Mouse (Mus musculus): ENCODE measurements at regions not wholly inside any gene's neighbourhood (a gene's known extent, or its start where the extent isn't known, plus 50 kb on each side); places are given as distances from the start of the nearest gene placed in this dataset.

DNA sequence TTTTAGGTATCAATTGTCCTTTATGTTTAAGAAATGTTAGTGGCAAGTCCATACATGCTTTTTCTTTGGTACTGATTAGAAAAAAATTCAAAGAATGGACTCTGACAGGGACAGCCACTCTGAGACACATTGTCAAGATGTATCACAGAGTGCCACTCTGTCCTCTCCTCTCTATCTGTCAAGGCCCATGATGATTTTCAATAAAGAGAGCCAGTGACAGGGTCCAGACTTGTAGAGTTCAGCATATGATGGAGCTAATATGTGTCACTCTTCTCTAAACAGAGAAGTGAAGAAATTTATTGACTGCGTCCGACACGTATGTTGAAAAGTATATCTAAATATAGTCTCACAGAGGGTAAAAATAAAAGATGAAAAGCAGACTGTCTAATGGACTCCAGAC is 672.2 kb upstream of the 4930452B06Rik start:
- no peak for DNase-seq

DNA sequence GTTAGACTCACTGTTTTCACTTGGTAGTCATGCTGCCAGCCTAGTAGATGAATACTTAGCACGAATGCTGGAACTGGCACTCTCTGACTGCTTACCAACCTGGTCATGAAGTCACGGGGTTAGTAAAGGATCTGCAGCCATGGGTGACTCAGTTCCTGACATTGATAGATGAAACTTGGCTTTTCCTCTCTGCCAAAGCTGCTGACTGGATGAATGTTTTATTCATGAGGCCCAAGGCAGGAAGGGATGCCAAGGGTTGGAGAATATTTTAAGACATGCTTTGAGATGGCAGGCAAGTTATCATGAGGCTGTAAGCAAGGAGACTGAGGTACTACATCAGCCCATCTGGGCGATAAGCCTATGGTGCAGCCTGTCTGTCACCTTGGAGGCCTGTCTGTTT is 671.1 kb upstream of the 4930452B06Rik start:
- no peak for DNase-seq

DNA sequence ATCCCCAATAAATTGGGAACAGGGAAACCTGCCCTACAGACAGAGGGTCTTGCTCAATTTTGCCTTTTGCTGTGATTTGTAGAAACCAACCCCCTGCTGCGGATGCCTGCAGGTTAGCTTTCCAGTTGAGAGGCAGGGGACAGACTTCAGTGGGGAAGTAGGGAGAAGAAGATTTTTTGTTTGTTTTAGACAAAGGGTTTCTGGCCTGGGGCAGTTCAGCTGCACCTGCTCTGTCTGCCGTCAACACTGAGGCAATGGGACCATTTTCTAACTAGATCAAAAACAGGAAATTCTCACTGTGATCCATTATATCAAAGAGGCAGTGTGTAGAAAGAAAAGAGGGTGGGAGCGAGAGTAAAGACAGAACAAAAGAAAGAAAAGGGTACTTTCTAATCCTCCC is 665.6 kb upstream of the 4930452B06Rik start:
- DNase-seq = no peak

DNA sequence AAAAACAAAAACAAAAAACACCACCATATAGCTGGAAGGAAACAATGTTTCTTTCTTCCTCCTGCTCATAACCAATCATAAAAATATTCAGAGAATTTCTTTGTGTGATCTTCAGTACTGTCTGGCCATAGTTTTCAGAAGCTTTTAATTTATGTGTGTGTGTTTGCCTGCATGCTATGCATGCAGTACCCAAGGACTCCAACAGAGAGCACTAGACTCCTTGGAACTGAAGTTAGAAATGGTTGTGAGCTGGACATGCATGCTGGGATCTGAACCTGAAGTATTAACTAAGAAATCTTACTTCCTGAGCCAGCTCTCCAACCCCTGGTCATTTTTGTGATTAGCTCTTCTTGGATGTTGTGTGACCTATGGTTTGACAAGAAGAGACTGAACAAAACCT is 664.7 kb upstream of the 4930452B06Rik start:
- no peak for DNase-seq

DNA sequence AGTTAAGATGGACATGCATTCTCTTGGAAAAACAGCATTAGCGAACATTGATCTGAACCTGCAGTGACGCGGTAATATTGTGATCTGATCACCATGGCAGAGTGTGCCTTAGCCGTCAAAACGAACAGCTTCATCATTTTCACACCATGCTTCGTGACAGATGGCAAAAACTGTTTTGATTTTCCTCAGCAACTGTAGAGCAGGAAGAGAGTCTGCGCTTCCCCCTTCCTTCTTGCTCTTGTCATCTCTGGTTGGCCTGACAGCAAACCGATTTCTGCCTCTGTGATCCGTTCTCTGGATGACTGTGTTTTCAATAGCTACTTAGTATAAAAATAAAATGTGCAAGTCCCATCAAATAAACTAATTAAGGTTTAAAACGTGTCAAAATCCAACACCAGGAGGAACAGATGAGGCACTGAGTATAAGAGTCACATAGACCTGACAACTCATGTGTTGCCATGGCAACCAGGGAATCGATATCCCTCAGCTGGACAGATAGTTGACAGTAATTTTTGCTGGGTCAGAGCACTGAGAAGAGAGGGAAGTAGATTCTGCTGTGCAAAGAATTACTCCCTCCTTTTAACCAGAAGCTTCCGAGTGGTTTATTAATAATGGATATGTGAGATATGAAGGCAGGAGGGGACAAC is 663.9 kb upstream of the 4930452B06Rik start:
- no peak for DNase-seq

- no peak for DNase-seq
Observed at GRCm38 (mm10) chr14:9327344-9327743, 661.3 kb upstream of the 4930452B06Rik start.

- DNase-seq = no peak
Observed at GRCm38 (mm10) chr14:9319842-9320241, 653.8 kb upstream of the 4930452B06Rik start.

DNA sequence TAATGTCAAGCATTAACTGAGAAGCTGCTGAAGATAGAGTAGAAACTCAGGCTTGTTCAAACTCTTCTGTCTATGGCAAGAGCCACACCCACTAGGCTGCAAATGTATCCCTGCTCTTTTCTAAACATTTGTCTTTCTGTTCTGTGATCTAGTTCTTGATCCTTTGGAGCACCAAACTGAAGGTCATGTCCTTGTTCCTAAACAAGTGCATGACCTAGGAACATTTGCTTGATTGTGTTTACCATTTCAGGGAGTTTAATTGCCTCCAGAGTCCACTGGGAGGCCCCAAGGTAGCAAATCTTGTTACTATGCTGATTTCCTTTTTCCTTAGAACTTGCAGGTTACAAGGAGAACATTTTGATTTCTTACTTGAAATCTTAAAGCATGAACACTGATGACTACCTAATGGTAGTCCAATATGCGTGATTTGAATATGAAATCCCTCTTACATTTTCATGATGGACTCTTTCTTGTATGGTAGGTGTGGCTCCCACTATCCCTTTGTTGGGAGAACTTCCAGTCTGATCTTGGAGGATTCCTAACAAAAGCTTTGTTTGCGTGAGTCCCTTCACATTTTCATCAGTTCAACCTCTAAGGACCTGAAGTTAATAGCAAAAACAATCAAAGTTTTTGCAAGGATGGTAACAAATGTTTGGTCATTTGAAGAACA is 652.9 kb upstream of the 4930452B06Rik start:
- DNase-seq = no peak

DNA sequence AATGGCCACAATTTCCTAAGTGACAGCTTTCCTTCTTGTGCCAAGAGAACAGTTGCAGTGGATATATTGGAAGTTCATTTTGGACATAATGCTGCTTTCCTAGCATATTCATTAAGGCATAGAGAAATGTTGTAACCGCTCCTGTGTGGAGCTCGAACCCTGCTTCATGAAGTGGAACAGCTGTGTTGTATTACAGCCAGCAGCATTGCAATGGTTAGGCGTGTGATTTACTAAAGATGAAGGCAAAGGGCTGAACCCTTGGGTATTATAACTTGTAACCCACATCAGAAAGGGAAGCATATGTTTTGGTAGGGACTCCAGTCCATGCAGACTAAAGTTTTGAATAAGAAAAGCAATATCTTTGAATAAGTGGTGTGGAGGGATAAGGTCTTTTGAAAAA is 649.2 kb upstream of the 4930452B06Rik start:
- DNase-seq = peak; percentile 11 to 19

DNA sequence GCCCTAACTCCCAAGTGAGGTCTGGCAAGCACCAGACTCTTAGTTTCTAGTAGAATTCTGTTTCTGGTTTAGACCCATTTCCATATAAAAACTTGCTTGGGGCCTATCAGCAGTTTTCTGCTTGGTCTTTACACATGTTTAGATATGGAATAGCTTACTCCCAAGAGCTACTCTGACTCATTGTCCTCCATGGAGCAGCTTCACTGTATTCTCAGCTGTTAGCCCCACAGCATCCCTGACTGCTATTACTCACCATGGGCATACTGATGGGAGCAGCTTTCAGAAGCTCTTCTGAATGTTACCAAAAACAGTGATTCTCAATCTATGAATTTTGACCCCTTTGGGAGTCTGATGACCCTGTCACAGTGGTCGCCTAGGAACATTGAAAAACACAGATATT is 630.1 kb upstream of the 4930452B06Rik start:
- no peak for DNase-seq

DNA sequence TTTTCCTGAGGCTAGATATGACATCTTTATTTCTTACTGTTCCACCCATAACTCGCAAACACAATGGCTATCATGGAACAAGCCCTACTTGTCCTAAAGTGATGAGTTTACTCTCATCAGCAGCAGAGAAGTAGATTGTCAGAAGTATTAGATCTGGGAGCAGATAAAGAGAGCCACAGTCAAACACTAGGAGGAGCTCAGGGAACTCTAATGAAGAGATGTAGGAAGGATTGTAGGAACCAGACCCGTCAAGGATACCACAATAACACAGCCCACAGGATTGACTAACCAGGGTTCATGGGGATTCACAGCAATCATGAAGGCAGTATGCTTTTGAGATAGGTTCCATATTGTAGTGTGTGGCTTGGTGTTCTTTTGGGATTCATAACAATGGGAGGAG is 628.5 kb upstream of the 4930452B06Rik start:
- no peak for DNase-seq

DNA sequence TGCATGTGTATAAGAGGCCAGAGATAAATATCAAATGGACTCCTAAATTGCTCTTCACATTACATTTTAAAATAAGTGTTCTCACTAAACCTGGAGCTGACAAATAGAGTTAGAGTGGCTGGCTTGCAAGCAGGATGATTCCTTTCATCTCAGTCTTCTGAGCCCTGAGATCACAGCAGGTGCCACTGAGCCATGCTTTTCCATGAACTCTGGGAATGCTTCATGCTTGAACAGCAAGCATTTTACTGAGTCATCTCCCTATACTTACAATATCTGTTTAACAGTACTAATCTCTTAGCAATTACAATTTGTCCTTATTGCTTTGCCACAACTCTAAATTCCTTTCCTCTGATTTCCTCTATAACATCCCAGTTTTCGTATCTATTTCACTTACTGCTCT is 622.1 kb upstream of the 4930452B06Rik start:
- no peak for DNase-seq

DNA sequence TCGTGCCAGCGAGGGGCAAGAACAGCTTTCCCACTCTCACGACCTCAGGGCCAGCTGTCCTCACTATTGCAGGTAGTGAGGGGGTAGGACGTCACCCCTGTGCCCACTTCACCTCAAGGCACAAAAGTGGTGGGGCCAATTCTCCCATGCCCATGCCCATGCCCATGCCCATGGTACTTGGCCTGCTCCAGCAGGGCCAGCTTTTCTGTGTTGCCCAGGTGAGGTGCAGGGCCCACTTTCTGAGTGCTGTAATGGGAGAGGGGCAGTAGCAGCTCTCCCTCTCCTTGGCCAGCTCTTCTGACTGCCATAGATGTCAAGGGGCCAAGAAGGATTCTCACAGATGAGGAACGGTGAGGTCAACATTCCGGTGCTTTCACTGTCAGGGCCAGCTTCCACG is 619.6 kb upstream of the 4930452B06Rik start:
- DNase-seq = no peak

DNA sequence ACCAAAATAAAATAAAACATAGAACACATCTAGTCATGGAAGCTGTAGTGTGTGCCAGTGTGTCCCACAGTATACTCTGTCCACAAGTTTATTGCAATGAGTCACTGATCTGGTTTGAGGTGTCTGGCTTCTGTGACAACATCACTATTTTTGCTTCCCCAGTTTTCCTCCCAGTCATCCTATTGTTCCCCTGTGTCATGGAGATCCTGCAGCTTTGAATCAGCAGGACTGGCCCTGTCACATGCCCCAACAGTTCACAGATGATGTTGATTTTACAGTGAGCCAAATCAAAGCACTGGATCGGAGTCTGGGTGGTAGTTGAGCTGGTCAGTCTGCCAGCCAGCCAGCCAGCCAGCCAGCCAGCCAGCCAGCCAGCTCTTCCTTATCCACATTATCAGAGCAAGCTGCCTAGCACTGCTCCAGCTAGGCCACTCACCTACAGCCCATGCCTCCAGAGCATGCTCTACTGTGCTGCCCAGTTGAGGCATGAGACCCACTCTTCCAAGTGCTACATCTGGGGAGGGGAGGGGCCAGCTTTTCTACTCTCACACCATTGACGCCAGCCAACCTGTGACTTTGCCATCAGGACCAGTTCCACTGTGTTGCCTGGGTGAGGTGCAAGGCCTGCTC is 619.1 kb upstream of the 4930452B06Rik start:
- DNase-seq = no peak

- peak; percentile 5 to 21 for DNase-seq
Observed at GRCm38 (mm10) chr14:9267282-9268091, 601.4 kb upstream of the 4930452B06Rik start.

DNA sequence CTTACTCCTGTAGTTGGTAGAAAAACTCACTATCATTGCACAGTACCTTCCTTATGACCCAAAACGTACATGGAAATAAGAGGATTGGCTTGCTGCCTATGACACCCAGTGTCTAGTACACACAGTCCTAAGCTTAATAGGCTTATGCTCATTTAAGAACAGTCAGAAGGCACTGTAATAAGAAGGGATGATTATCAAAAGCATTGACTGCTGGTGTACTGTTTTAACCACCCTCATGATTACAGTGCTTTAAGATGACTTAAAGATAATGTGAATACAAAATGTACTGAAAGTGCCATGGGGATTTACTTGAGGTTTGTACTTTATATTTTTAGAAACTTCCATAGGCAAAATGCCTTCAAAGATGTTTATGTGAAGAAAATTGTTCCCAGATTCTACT is 586.0 kb upstream of the 4930452B06Rik start:
- no peak for DNase-seq

DNA sequence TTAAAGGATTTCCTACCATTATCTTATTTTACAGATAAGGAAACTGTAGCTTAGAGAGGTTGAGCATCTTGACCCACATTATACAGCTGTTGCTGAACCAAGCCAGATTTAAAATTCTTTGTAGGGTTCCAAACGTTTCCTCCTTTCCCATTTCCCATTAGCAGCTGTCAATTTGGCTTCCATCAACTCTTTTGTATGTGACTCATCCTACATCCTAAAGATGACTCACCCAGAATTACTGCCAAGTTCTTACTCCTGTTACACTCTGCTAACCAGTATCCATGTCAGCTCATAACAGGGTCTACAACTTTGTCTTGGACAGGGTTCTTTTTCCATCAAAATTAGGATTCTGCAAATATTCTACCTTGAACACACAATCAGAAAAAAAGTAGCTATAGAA is 579.2 kb upstream of the 4930452B06Rik start:
- no peak for DNase-seq

DNA sequence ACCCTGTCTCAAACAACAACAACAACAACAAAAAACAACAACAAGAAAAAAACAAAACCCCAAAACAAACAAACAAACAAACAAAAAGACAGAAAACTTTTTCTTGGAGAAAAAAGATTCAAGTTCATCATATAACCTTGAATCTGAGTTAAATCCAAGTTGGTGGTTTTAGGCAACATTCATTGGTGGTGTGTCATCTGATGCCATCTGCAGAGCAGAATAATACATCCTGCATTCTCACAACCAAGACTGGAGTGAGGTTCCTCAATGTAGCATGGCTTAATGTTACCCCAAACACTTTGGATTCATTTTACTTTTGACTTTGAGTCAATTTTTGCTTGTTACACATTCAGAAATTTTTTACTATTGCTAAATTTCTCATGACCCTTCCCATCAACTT is 577.3 kb upstream of the 4930452B06Rik start:
- DNase-seq = no peak

DNA sequence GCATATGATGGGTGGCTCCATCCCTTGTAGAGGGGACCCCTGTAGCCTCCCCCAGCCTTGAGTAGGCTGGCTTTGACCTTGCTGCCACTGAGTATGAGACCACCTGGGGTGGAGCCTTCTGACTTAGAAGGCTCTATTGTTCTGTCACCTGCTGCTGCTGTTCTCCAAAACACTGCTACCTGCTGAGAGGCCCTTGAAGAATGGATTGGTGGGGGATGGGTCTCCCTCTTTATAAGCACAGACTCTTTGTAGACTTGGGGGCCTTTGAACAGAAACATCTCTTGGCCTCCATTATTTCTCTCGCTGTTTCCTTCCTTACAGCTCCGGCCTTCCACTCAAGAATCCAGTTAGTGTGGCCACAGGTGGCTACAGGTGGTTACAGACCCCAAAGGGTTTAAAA is 576.1 kb upstream of the 4930452B06Rik start:
- no peak for DNase-seq

- no peak for DNase-seq
Observed at GRCm38 (mm10) chr14:9227670-9228069, 561.6 kb upstream of the 4930452B06Rik start.

DNA sequence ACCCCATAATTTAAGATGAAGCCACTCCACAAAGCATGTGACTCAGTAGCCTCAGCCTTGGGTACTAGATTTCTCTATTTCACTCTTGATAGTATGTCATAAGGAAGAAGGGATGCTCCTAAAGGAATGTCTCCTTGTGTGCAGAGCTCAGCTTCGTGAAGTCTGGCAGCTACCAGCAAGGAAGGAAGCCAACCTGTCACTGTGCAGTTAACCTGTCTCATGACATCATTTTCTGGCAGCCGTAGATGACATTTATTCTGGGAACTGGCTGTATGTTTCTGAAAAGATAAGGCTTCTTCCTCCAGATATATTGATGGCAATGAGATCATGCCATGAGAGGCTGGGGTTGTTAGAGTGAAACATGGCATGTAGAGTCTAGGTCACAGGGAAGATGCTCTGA is 534.2 kb upstream of the 4930452B06Rik start:
- no peak for DNase-seq

DNA sequence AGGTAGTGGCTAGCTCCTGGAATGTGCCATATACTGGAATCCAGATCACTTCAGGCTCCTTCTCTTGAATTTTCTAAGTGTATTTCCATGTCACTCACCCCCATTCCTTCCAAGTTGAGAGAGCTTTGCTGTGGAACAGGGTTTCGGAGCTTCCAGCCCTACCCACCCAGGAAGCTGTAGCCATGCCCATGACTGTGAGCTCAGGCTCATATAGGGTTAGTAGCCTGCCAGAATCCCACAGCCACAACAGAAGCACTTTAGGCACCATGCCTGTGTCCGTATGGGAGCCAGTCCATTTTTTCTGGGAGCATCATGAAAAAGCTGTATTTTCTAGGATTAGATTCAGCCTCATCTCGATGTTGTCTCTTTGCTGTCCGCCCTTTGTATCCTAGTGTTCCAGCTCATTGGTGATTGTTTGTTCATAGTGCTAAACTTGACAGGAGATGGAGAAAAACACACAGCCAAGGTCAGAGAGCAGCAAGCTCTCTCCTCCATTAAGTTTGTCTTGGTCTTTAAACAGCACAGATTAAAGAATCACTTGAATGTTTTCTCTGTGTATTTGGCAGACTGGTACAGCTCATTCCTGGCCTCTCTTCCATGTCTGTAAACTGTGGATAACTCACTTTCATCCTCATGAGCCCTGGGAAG is 526.2 kb upstream of the 4930452B06Rik start:
- peak in 1 of 2 experiments; percentile 2 for DNase-seq

DNA sequence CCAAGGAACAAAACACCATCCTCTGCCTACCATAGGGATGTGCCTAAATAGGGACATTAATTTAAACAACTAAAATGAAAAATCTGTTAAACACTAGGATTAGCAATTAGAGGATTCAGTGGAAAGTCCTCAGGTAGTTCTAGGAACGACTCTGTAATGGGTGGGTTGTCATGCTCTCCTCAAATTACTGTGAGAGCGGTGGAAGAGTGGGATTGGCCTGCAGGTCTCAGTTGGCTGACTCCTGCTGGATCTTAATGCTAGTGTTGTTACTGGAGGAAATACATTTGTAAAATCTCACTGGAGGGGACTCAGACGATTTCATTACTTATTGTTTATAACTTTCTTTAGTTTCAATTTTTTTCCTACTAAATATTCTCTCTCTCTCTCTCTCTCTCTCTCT is 525.6 kb upstream of the 4930452B06Rik start:
- no peak for DNase-seq

All from kidney, postnatal 4 days (tissue).